In genomic region chr6:137874471-137875244, GRCm38 (mm10) we compare ENCODE assay signal across 29 mouse cellular contexts.
DNase-seq lines count a peak whose midpoint lies in the region; ATAC-seq and TF ChIP-seq lines count a peak whose summit lies in the region.
"Had no signal": no experiment of that assay in that cellular context is flagged by ENCODE, and none has a peak within 500 bp of the region (broad histone marks: within the 10 kb centered on the region; RNA-seq: fewer than 3 reads in every experiment).

No protein-coding gene starts in this region.

- ATAC-seq in midbrain, postnatal 0 days (ENCODE audit: low FRiP score) = no peak
- no peak for ATAC-seq in midbrain, embryonic 13.5 days
- peak; percentile 96 for ATAC-seq in lung, postnatal 0 days
- peak; percentile 38; the same call in 1 of the 2 replicates for ATAC-seq in stomach, postnatal 0 days (ENCODE audit: low FRiP score, low TSS enrichment)
- ATAC-seq: forebrain, embryonic 14.5 days; Patski had no signal

- no peak overlapping the region for H3K4me3 ChIP-seq in midbrain, postnatal 0 days (ENCODE audit: low read depth, low read length)
- H3K4me3 ChIP-seq in midbrain, embryonic 13.5 days (replicated peaks) = no peak overlapping the region
- no peak overlapping the region for H3K4me3 ChIP-seq in lung, postnatal 0 days (ENCODE audit: low read depth, low read length)
- H3K4me3 ChIP-seq in stomach, postnatal 0 days (ENCODE audit: low read depth, low read length) = no peak overlapping the region
- H3K4me3 ChIP-seq: embryonic facial prominence, embryonic 15.5 days; left cerebral cortex, adult 2 months; liver, embryonic 15.5 days; megakaryocyte, embryonic 14.5 days; neural tube, embryonic 12.5 days had no signal

- no peak overlapping the region for H3K9ac ChIP-seq in midbrain, postnatal 0 days (replicated peaks; ENCODE audit: low read length, poor library complexity, severe bottlenecking)
- H3K9ac ChIP-seq in midbrain, embryonic 13.5 days (replicated peaks) = no peak overlapping the region
- H3K9ac ChIP-seq in lung, postnatal 0 days (replicated peaks; ENCODE audit: low read depth) = no peak overlapping the region
- H3K9ac ChIP-seq in stomach, postnatal 0 days (ENCODE audit: low read length) = no peak overlapping the region
- H3K9ac ChIP-seq: embryonic facial prominence, embryonic 15.5 days; liver, embryonic 15.5 days; neural tube, embryonic 12.5 days had no signal

- no peaks in the 10 kb centered on the region for H3K4me1 ChIP-seq in midbrain, postnatal 0 days (ENCODE audit: insufficient read depth, low read length)
- H3K4me1 ChIP-seq in midbrain, embryonic 13.5 days (replicated peaks) = no peaks in the 10 kb centered on the region
- H3K4me1 ChIP-seq in lung, postnatal 0 days (ENCODE audit: insufficient read depth, low read depth, low read length) = no peaks in the 10 kb centered on the region
- H3K4me1 ChIP-seq in stomach, postnatal 0 days (replicated peaks; ENCODE audit: control insufficient read depth, insufficient read depth) = no peaks in the 10 kb centered on the region
- H3K4me1 ChIP-seq: embryonic facial prominence, embryonic 15.5 days; liver, embryonic 15.5 days; megakaryocyte, embryonic 14.5 days; neural tube, embryonic 12.5 days had no signal

- no peak for TF ChIP-seq CTCF in midbrain, postnatal 0 days (IDR thresholded peaks at IDR 0.05)
- TF ChIP-seq CTCF in lung, postnatal 0 days (IDR thresholded peaks at IDR 0.05) = no peak
- TF ChIP-seq CTCF in stomach, postnatal 0 days (IDR thresholded peaks at IDR 0.05; ENCODE audit: low read depth) = no peak

- WGBS in midbrain, postnatal 0 days = 92% methylated on average over 8 of the region's 8 CpGs
- WGBS in midbrain, embryonic 13.5 days = 93% methylated on average over 8 of the region's 8 CpGs
- WGBS in lung, postnatal 0 days = 47% methylated on average over 8 of the region's 8 CpGs
- WGBS in stomach, postnatal 0 days = 50% methylated on average over 8 of the region's 8 CpGs

- TF ChIP-seq EP300 in lung, postnatal 0 days (IDR thresholded peaks at IDR 0.05) = peak; percentile 98
- TF ChIP-seq EP300 in stomach, postnatal 0 days (optimal IDR thresholded peaks at IDR 0.05) = no peak

- no peaks in the 10 kb centered on the region for H3K27me3 ChIP-seq in midbrain, postnatal 0 days (ENCODE audit: insufficient read depth, low read length)
- H3K27me3 ChIP-seq in midbrain, embryonic 13.5 days = no peaks in the 10 kb centered on the region
- no peaks in the 10 kb centered on the region for H3K27me3 ChIP-seq in lung, postnatal 0 days (replicated peaks; ENCODE audit: insufficient read depth, low read length)
- H3K27me3 ChIP-seq in stomach, postnatal 0 days (ENCODE audit: control insufficient read depth, insufficient read depth, low read length) = no peaks in the 10 kb centered on the region
- H3K27me3 ChIP-seq: CH12.LX; embryonic facial prominence, embryonic 15.5 days; liver, embryonic 15.5 days; megakaryocyte, embryonic 14.5 days; neural tube, embryonic 12.5 days; Patski had no signal

- DNase-seq in kidney, adult 9 months = peak; percentile 6
- DNase-seq in kidney, adult 18-20 months = no peak
- peak; percentile 5 for DNase-seq in midbrain, postnatal 0 days (ENCODE audit: low spot score)
- DNase-seq in lung, postnatal 0 days (ENCODE audit: low spot score) = peak; percentile 83
- DNase-seq in stomach, postnatal 0 days (ENCODE audit: low spot score) = peak; percentile 17
- DNase-seq in left cerebral cortex, postnatal 36 days (ENCODE audit: low spot score in 2 of 2) = no peak
- no peak for DNase-seq in heart, adult 9 months (ENCODE audit: low spot score in 2 of 2)
- DNase-seq: adrenal gland, postnatal 36 days; B cell, adult 2 months; cerebellum, adult 11-12 months; cerebellum, postnatal 25 days; gastrocnemius, postnatal 10 days; layer of hippocampus, adult 9-11 months; left cerebral cortex, postnatal 4 days; liver; midbrain, embryonic 14.5 days; right cerebral cortex, postnatal 14 days; thymus, postnatal 14 days had no signal

- no peak overlapping the region for H3K27ac ChIP-seq in midbrain, postnatal 0 days (ENCODE audit: low read depth, low read length)
- no peak overlapping the region for H3K27ac ChIP-seq in midbrain, embryonic 13.5 days
- H3K27ac ChIP-seq in lung, postnatal 0 days (ENCODE audit: low read length) = no peak overlapping the region; the same call in 1 of the 2 replicates
- no peak overlapping the region for H3K27ac ChIP-seq in stomach, postnatal 0 days (replicated peaks)
- H3K27ac ChIP-seq: embryonic facial prominence, embryonic 15.5 days; left cerebral cortex, adult 2 months; liver, embryonic 15.5 days; neural tube, embryonic 12.5 days had no signal

- no peaks in the 10 kb centered on the region for H3K9me3 ChIP-seq in midbrain, postnatal 0 days (ENCODE audit: low read length)
- peaks cover 7% of the 10 kb centered on the region; the same call in 1 of the 2 replicates for H3K9me3 ChIP-seq in midbrain, embryonic 13.5 days
- no peaks in the 10 kb centered on the region for H3K9me3 ChIP-seq in lung, postnatal 0 days (ENCODE audit: low read length)
- no peaks in the 10 kb centered on the region for H3K9me3 ChIP-seq in stomach, postnatal 0 days (ENCODE audit: control insufficient read depth, low read length)
- H3K9me3 ChIP-seq: embryonic facial prominence, embryonic 15.5 days; liver, embryonic 15.5 days; neural tube, embryonic 12.5 days had no signal

- intact Hi-C loops in left cerebral cortex, postnatal 36 days (cut with DNase I) = loop anchor here (5.0 to 10.0 kb wide), 2 partner anchors 60 to 278 kb away; no protein-coding TSS in a partner anchor

- no peaks in the 10 kb centered on the region for H3K36me3 ChIP-seq in midbrain, postnatal 0 days (ENCODE audit: insufficient read depth, low read length)
- no peaks in the 10 kb centered on the region for H3K36me3 ChIP-seq in midbrain, embryonic 13.5 days
- H3K36me3 ChIP-seq in lung, postnatal 0 days (ENCODE audit: insufficient read depth, low read length) = no peaks in the 10 kb centered on the region
- no peaks in the 10 kb centered on the region for H3K36me3 ChIP-seq in stomach, postnatal 0 days (ENCODE audit: control insufficient read depth, insufficient read depth, low read length)
- H3K36me3 ChIP-seq: embryonic facial prominence, embryonic 15.5 days; G1E; liver, embryonic 15.5 days; neural tube, embryonic 12.5 days had no signal

- H3K4me2 ChIP-seq in midbrain, postnatal 0 days (ENCODE audit: low read depth, low read length, poor library complexity, severe bottlenecking) = no peak overlapping the region
- no peak overlapping the region for H3K4me2 ChIP-seq in midbrain, embryonic 13.5 days (replicated peaks)
- H3K4me2 ChIP-seq in lung, postnatal 0 days (replicated peaks; ENCODE audit: low read depth, low read length) = no peak overlapping the region
- H3K4me2 ChIP-seq in stomach, postnatal 0 days (replicated peaks; ENCODE audit: low read depth) = no peak overlapping the region
- H3K4me2 ChIP-seq: embryonic facial prominence, embryonic 15.5 days; heart, embryonic 11.5 days; liver, embryonic 15.5 days; neural tube, embryonic 12.5 days had no signal

Comparison
In these comparisons a context has a peak if more than half of its experiments do, and no peak if none do; other contexts are left out.
1. DNase-seq: peak in kidney, adult 9 months (single experiment), midbrain, postnatal 0 days (single experiment), lung, postnatal 0 days (single experiment) and stomach, postnatal 0 days (single experiment); none in kidney, adult 18-20 months (single experiment), left cerebral cortex, postnatal 36 days (0 of 2) and heart, adult 9 months (0 of 2).
2. ATAC-seq: peak in lung, postnatal 0 days (single experiment) and stomach, postnatal 0 days (single experiment); none in midbrain, postnatal 0 days (single experiment) and midbrain, embryonic 13.5 days (single experiment).